Mouse (Mus musculus) embryonic fibroblast, embryonic 13.5 days (primary cell): Measurements from ENCODE around the gene Ajm1. TPM values are rescaled to one million over a fixed set of nuclear protein-coding genes. Genes with fewer than 3 reads are reported as not detected.

Experiments used
- H3K27ac ChIP-seq: 2 replicates; pipeline ENCODE4 v1.5.1; 2012; ENCODE audit warnings: low read length, control low read depth, inconsistent platforms; ENCODE audit not compliant: insufficient read depth
- H3K4me1 ChIP-seq: 2 replicates; pipeline ENCODE4 v1.6.1; 2011; ENCODE audit warnings: low read length; ENCODE audit not compliant: control insufficient read depth, insufficient read depth
- H3K4me3 ChIP-seq: 2 replicates; pipeline ENCODE4 v1.5.1; 2011; ENCODE audit warnings: mild to moderate bottlenecking, control low read depth, low read length; ENCODE audit not compliant: insufficient read depth
- CTCF ChIP-seq: IDR thresholded peaks from 2 replicates; pipeline ENCODE4 v1.5.1; 2011; ENCODE audit warnings: mild to moderate bottlenecking, control low read depth, low read length, moderate library complexity, borderline replicate concordance; ENCODE audit not compliant: insufficient read depth
- POLR2A ChIP-seq: IDR thresholded peaks from 2 replicates; pipeline ENCODE4 v1.6.1; 2011; ENCODE audit warnings: low read depth, mild to moderate bottlenecking, control low read depth, low read length, moderate library complexity
- polyA plus RNA-seq: library from polyadenylated mRNA; stranded (reverse); fragments of >200 nt; gene quantifications from 2 replicates; pipeline ENCODE4 v1.2.4, GENCODE M21; 2011; ENCODE audit warnings: low read depth; ENCODE audit not compliant: missing spikeins, insufficient read length

Ajm1 gene
- polyA plus RNA-seq, 1 experiment = 0.25 TPM

- Histone ChIP-seq H3K27ac (peak overlapping the region; percentile 97), H3K4me3 (no peak overlapping the region), H3K4me1 (peaks cover 6% of the 10 kb centered on the region)
- TF ChIP-seq CTCF (no peak), POLR2A (no peak)
These were observed 47.2 kb downstream of the Ajm1 start for GRCm38 (mm10) chr2:25534178-25534865.

DNA sequence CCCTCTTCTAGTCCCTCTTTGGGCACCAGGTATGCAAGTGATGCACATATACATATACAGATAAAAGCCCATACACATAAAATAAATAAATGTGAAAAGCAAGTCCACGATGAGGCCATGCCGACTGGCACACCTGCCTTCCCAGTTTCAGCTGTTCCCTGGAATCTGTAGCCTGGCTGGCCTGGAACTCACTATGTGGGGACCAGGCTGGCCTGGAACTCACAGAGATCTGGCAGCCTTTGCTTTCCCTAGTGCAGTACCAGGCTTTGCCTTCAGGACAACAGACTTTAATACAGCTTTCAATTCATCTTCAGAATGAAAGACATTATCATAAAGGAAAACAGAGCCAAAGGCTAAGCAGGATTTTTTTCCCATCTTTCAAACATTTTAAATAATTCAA is 47.9 kb downstream of the Ajm1 start:
- TF ChIP-seq POLR2A = no peak
- peak overlapping the region; percentile 94 for H3K27ac ChIP-seq

DNA sequence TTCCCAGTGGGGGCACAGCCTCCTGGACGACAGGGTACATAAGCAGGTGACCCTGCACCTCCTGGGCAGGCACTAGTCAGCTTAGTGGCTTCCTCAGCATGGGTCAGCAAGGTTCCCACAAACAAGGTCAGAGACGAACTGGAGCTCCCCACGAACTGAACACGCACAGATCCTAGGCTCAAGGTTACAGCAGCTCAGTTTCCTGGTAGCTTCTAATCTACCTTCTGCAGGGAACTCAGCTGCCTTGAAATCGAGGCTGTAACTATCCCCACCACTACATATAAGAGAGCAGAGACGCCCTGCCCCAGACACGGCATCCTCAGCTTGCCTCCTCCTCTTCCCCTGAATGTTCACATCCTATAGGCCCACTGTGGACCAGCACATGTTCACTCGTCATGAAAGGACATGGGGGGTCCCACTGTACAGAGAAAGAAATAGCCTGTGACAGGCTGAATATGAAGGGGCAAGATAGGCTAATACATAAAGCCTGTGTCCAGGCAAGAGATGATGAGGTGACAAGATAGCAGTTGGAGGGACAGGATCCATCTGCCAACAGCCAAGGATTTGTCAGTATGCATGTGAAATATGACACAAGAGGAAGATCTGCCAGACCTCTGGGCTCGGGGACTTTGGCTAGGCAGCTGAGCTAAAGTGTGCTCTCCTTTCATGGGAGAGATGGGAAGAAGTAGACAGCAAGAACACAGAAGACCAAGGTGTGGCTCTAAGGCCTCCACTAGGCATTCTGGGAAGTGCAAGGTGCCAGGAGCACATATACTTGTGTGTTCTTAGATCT is 54.9 kb downstream of the Ajm1 start:
- no peak overlapping the region for H3K4me3 ChIP-seq
- H3K4me1 ChIP-seq = no peaks in the 10 kb centered on the region
- no peak for TF ChIP-seq POLR2A
- TF ChIP-seq CTCF = no peak
- H3K27ac ChIP-seq = no peak overlapping the region

More for the DNA sequence above, 47.9 kb downstream of the Ajm1 start:
- Histone ChIP-seq H3K4me1 (peaks cover 6% of the 10 kb centered on the region), H3K4me3 (no peak overlapping the region)

Other genes starting within 250 kb of the Ajm1 start
- gene Man1b1, start 249.4 kb downstream of the Ajm1 start, polyA plus RNA-seq = 41.1 and 70.7 TPM in 2 replicates
- gene Dpp7, start 225.4 kb downstream of the Ajm1 start, polyA plus RNA-seq = 29.9 and 32.9 TPM in 2 replicates
- 40.0 and 42.2 TPM in 2 replicates for gene Uap1l1, start 216.1 kb downstream of the Ajm1 start, polyA plus RNA-seq
- gene Sapcd2, start 209.4 kb downstream of the Ajm1 start, polyA plus RNA-seq = 3.3 and 5.2 TPM in 2 replicates
- 0.33 and 2.2 TPM in 2 replicates for gene Entpd2, start 185.9 kb downstream of the Ajm1 start, polyA plus RNA-seq
- gene Npdc1, start 182.4 kb downstream of the Ajm1 start, polyA plus RNA-seq = 86.0 and 107 TPM in 2 replicates
- gene Fut7, start 158.5 kb downstream of the Ajm1 start, polyA plus RNA-seq = not detected in 2 replicates
- gene Abca2, start 153.1 kb downstream of the Ajm1 start, polyA plus RNA-seq = 7.8 and 12.1 TPM in 2 replicates
- not detected in 2 replicates for gene Clic3, start 124.9 kb downstream of the Ajm1 start, polyA plus RNA-seq
- 12.9 and 13.6 TPM in 2 replicates for gene Paxx, start 120.7 kb downstream of the Ajm1 start, polyA plus RNA-seq
- gene Ptgds, start 111.7 kb downstream of the Ajm1 start, polyA plus RNA-seq = not detected in 2 replicates
- gene Lcn12, start 87.8 kb downstream of the Ajm1 start, polyA plus RNA-seq = not detected in 2 replicates
- 28.0 and 40.7 TPM in 2 replicates for gene Fbxw5, start 81.0 kb downstream of the Ajm1 start, polyA plus RNA-seq
- gene C8g, start 80.0 kb downstream of the Ajm1 start, polyA plus RNA-seq = 0.91 and 1.2 TPM in 2 replicates
- 11.5 and 13.1 TPM in 2 replicates for gene Traf2, start 34.8 kb downstream of the Ajm1 start, polyA plus RNA-seq
- gene Edf1, start 23.9 kb downstream of the Ajm1 start, polyA plus RNA-seq = 102 and 122 TPM in 2 replicates
- 0.45 and 1.0 TPM in 2 replicates for gene Mamdc4, start 6.9 kb downstream of the Ajm1 start, polyA plus RNA-seq
- gene Phpt1, start 6.5 kb downstream of the Ajm1 start, polyA plus RNA-seq = 33.0 and 46.4 TPM in 2 replicates
- gene Rabl6, start 26.8 kb upstream of the Ajm1 start, polyA plus RNA-seq = 51.0 and 63.2 TPM in 2 replicates
- gene Ccdc183, start 35.9 kb upstream of the Ajm1 start, polyA plus RNA-seq = not detected in 2 replicates
- gene Tmem141, start 40.2 kb upstream of the Ajm1 start, polyA plus RNA-seq = 17.3 and 18.3 TPM in 2 replicates
- gene Fcna, start 46.3 kb upstream of the Ajm1 start, polyA plus RNA-seq = not detected in 2 replicates
- not detected in 2 replicates for gene Lcn8, start 71.4 kb upstream of the Ajm1 start, polyA plus RNA-seq
- not detected in 2 replicates for gene Lcn5, start 76.2 kb upstream of the Ajm1 start, polyA plus RNA-seq
- gene Lcn6, start 95.0 kb upstream of the Ajm1 start, polyA plus RNA-seq = not detected in 2 replicates
- not detected in 2 replicates for gene Lcn10, start 101.0 kb upstream of the Ajm1 start, polyA plus RNA-seq
- not detected in 2 replicates for gene Obp2a, start 118.3 kb upstream of the Ajm1 start, polyA plus RNA-seq
- 14.4 and 21.2 TPM in 2 replicates for gene Bmyc, start 125.0 kb upstream of the Ajm1 start, polyA plus RNA-seq
- not detected in 2 replicates for gene Obp2b, start 155.3 kb upstream of the Ajm1 start, polyA plus RNA-seq
- not detected in 2 replicates for gene Lcn3, start 183.8 kb upstream of the Ajm1 start, polyA plus RNA-seq
- not detected in 2 replicates for gene Lcn11, start 195.3 kb upstream of the Ajm1 start, polyA plus RNA-seq
- not detected in 2 replicates for gene Gm13539, start 200.5 kb upstream of the Ajm1 start, polyA plus RNA-seq
- gene Glt6d1, start 234.1 kb upstream of the Ajm1 start, polyA plus RNA-seq = not detected in 2 replicates
- gene Lcn9, start 241.4 kb upstream of the Ajm1 start, polyA plus RNA-seq = not detected in 2 replicates